Mouse (Mus musculus): ENCODE data around the gene Prkn.

The Prkn gene

GRCm38 (mm10) chr17:11819506-11819905 lies 979.3 kb downstream of the Prkn start:
- in situ Hi-C loops (cut with MboI, MseI), result no loop called here

DNA sequence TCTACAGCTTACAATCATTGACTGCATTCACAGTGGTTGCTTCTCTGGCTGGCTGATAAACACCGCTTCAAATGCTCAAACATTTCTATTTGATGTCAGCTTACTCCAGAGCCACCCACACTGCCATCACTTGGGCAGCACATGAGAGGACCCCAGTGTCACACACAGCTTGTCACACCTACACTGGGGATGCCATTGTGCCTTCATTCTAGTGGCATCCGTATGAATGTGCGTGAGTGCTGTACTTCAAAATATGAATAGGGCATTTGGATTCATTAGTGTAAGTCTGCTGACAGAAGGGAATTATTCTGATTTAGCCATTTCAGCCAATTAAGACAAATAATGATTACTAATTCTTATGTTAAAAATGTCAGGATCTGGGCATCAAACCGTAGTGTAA lies 980.6 kb downstream of the Prkn start:
- in situ Hi-C loops (cut with MboI, MseI), result no loop called here

GRCm38 (mm10) chr17:11829501-11829900 lies 989.3 kb downstream of the Prkn start:
- in situ Hi-C loops (cut with MboI, MseI), result no loop called here

GRCm38 (mm10) chr17:11837121-11837520 lies 996.9 kb downstream of the Prkn start:
- in situ Hi-C loops (cut with MboI, MseI), result loop anchor here (5.0 kb wide), 1 partner anchor 105 kb away; no protein-coding TSS in a partner anchor

GRCm38 (mm10) chr17:11844436-11844835 lies 1004.3 kb downstream of the Prkn start:
- in situ Hi-C loops (cut with MboI, MseI), result loop anchor here (10.0 kb wide), 1 partner anchor 270 kb away; the partner anchor contains the start of gene Agpat4

DNA sequence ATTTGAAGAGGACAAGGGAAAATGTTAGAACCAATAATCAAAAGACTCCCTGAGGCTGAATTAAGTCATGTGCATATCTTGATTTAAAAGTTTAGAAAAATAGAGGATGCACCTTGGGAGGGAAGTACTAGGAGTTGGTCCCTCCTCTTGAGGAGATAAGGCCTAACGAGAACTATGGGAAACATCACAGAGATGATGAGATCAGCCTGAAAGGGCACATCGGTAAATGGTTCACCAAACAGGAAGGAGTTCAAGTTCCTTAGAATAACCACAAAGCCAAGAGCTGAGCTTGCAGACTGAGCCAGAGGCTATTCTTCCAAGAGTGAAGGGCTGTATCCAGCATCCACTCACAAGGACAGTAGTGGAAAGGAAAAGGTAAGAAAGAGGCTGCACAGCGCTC lies 1004.8 kb downstream of the Prkn start:
- in situ Hi-C loops (cut with MboI, MseI), result loop anchor here (10.0 kb wide), 1 partner anchor 270 kb away; the partner anchor contains the start of gene Agpat4

- in situ Hi-C loops (cut with MboI, MseI), result loop anchor here (10.0 kb wide), 1 partner anchor 269 kb away; the partner anchor contains the start of gene Agpat4
These were observed 1005.3 kb downstream of the Prkn start for GRCm38 (mm10) chr17:11845506-11845905.

DNA sequence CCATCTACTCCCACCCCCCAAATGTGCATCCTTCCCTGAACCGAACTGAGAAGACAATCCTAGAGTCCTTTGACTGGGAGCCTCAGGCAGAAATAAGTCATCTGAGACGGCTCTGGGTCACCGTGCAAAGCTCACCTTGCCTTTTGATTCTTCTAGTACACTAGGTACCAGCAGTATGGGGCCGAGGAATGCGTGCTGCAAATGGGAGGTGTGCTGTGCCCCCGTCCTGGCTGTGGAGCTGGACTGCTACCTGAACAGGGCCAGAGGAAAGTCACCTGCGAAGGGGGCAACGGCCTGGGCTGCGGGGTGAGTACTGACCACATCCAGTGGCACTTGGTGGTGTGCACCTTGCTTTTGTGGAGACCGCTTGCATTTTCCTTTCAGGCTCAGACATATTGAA lies 1014.4 kb downstream of the Prkn start:
- in situ Hi-C loops (cut with MboI, MseI), result no loop called here

DNA sequence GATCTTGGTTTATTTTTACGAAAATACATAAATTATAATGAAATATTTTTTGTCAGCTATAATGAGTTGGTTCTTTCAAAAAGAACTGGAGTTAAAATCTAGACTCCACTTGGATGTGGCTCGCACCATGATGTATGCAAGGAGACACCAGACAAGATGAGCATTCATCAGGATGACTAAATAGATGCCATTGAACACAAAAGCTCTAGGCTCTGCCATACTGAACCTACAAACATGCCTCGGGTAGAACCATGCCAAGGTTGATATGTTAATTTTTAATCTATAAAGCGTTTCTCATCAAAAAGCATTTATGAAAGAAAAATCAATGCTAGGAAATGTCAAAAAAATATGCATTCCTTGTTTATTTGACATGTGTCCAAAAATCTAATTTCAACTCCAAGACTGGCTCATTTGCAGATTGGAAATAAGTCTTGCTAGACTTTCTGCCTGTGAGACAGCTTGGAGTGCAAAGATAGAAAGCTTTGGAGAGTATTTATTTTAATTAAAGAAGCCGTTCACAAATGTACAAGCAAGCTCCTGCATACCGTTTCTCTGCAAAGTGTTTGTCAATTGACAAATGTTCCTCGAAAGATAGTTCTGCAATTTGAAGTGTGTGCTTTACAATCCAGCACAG lies 1018.7 kb downstream of the Prkn start:
- in situ Hi-C loops (cut with MboI, MseI), result no loop called here

DNA sequence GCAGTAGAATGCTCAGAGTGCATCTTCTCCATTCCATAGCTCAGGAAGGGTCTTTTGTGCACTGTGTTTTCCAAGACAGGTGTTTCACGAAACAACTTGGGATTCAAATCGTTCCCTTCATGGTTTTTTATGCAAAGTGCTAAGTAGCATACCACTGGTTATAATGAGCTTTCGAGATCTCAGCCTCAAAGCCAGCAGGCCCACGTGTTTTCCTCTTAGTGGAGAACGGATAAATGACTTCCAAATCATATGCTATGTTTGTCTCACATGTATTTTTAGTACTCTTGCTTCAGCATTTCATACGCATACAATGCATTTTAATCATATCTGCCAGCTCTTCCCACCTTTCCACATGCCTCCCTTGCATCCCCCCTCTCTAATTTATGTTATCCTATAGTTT lies 1021.0 kb downstream of the Prkn start:
- in situ Hi-C loops (cut with MboI, MseI), result no loop called here

- in situ Hi-C loops (cut with MboI, MseI), result no loop called here
These were observed 1022.2 kb downstream of the Prkn start for GRCm38 (mm10) chr17:11862360-11862759.

DNA sequence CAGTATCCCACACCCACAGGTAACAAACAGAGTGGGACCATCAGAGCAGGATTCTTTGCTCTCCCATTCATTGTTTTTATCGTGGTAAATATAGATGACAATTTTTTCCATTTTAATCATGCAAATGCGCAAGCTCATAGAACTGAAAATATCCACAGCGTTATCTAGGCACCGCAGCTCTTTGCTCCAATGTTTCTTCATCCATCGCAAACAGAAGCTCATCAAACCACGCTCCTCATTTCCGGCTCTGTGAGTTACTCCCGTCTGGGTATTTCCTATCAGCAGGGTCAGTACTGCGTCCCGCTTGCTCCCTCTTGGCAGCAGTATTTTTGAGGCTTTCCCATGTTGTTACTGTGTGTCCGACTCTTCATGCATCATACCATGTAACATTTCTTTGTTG lies 1022.8 kb downstream of the Prkn start:
- in situ Hi-C loops (cut with MboI, MseI), result no loop called here

GRCm38 (mm10) chr17:11866231-11866630 lies 1026.0 kb downstream of the Prkn start:
- in situ Hi-C loops (cut with MboI, MseI), result no loop called here

- in situ Hi-C loops (cut with MboI, MseI), result no loop called here
These were observed 1027.3 kb downstream of the Prkn start for GRCm38 (mm10) chr17:11867334-11868095.

- in situ Hi-C loops (cut with MboI, MseI), result no loop called here
These were observed 1030.4 kb downstream of the Prkn start for GRCm38 (mm10) chr17:11870546-11870945.

DNA sequence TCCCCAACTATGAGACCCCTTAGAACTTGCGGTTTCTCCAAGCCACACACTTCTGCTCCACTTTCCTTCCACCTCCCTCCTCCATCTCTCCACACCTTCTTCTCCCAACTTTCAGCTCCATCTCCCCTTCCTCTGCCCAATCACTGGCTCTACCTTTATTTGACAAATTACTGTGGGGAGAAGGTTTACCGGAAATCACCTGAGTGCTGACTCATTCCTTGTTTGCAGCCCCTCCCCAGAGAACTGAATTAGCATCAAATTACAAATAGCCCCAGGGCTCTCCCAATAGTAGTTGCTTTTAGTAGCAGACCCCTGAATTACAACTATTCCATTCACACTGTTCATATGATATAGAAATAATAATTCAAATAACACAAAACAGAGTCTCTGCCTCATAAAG lies 1036.1 kb downstream of the Prkn start:
- in situ Hi-C loops (cut with MboI, MseI), result no loop called here

- in situ Hi-C loops (cut with MboI, MseI), result no loop called here
These were observed 1041.1 kb downstream of the Prkn start for GRCm38 (mm10) chr17:11881110-11881820.

- in situ Hi-C loops (cut with MboI, MseI), result no loop called here
These were observed 1045.4 kb downstream of the Prkn start for GRCm38 (mm10) chr17:11885601-11886000.

- in situ Hi-C loops (cut with MboI, MseI), result no loop called here
These were observed 1046.8 kb downstream of the Prkn start for GRCm38 (mm10) chr17:11886963-11887362.

DNA sequence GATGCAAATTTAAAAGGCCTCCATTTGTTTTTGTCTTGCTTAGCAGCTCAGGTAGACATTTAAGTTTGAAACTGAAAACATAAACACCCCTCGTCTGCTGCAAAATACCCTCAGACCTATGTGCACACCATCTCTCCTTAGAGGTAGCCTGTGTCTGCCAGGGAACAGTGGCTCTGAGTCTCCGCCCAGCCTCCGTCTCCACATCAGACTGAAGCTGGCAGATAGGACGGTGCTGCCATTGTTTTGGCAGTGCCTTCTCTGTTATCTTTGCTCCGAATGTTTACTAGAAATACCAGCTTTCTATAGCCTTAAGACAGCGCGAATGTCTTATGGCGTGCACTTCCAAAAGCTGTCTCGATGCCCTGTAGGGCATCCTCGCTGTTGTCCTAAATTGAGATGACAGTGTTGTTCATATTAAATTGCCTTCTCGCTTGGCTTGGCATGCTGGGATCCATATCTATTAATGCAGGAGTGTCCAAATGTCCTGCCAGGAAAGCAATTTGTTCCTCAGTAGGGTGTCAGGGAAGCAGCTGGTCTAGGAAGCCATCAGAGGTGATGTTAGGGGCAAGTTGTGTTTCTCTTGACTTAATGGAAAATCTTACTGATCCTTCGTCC lies 1047.5 kb downstream of the Prkn start:
- in situ Hi-C loops (cut with MboI, MseI), result no loop called here

DNA sequence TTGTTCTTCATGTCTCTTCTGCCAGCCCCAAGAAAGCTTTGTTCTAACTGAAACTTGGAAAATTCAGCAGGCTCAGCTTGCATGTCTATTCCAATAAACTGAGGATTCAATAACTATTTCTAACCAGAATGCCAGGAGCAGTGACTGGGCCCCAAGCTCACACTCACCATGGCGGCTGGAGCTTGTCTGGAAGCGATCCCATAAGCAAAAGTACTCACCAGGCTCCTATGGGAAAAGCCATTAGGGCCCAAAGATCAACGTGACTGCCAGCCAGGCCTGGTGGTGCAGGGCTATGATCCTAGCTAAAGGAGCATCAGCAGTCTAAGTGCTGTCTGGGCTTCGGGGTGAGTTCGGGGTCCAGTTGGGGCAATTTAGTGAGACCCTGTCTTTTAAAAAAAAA lies 1048.6 kb downstream of the Prkn start:
- in situ Hi-C loops (cut with MboI, MseI), result no loop called here

DNA sequence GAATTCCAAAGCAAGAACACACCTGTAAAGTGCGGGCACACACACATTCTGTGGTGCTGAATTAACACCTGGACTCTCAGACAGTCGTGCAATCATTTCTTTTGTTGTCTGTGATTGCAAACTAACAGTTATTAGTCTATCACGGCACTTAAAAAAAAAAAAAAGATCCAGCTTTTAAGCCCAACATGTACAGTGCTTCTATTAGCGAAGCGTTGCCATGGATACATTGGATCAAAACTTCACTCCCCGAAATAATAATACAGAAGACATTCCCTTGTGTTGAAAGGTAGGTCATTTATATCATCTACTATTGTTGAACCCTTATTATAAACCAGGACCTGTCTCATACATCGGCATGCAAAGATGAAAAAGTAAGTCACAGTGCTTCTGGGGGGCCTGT lies 1060.1 kb downstream of the Prkn start:
- in situ Hi-C loops (cut with MboI, MseI), result no loop called here
